Mouse (Mus musculus) testis, adult 2 months (tissue): ENCODE results near the gene Coq6. TPM values are rescaled to one million over a fixed set of nuclear protein-coding genes. Genes with fewer than 3 reads are reported as not detected.

Experiments used
- H3K27ac ChIP-seq: fragments of 200-500 bp; 2 replicates; pipeline ENCODE4 v1.5.1; 2012; ENCODE audit warnings: low read depth, low read length; ENCODE audit not compliant: control insufficient read depth, insufficient read depth
- H3K27me3 ChIP-seq: fragments of 200-500 bp; 2 replicates; pipeline ENCODE4 v1.6.1; 2012; ENCODE audit warnings: mild to moderate bottlenecking, low read length, moderate library complexity; ENCODE audit not compliant: control insufficient read depth, insufficient read depth
- H3K36me3 ChIP-seq: fragments of 200-500 bp; 2 replicates; pipeline ENCODE4 v1.6.1; 2012; ENCODE audit warnings: mild to moderate bottlenecking, low read length; ENCODE audit not compliant: control insufficient read depth, insufficient read depth
- H3K4me1 ChIP-seq: fragments of 200-500 bp; 2 replicates; pipeline ENCODE4 v1.6.1; 2012; ENCODE audit warnings: low read length; ENCODE audit not compliant: control insufficient read depth, insufficient read depth
- H3K4me3 ChIP-seq: fragments of 200-500 bp; 2 replicates; pipeline ENCODE4 v1.5.1; 2012; ENCODE audit warnings: low read depth, mild to moderate bottlenecking, low read length, moderate library complexity, mixed read lengths; ENCODE audit not compliant: control insufficient read depth
- CTCF ChIP-seq: fragments of 200-500 bp; IDR thresholded peaks from 2 replicates; pipeline ENCODE4 v1.5.1; 2012; ENCODE audit warnings: low read depth, mild to moderate bottlenecking, inconsistent platforms, low read length, moderate library complexity; ENCODE audit not compliant: control insufficient read depth, insufficient read depth, insufficient replicate concordance
- POLR2A ChIP-seq: fragments of 200-500 bp; IDR thresholded peaks from 2 replicates; pipeline ENCODE4 v1.6.1; 2012; ENCODE audit warnings: low read depth, mild to moderate bottlenecking, inconsistent platforms, low read length, moderate library complexity; ENCODE audit not compliant: control insufficient read depth
- polyA plus RNA-seq: library from polyadenylated mRNA; depleted of rRNA; stranded (reverse); fragments of >200 nt; gene quantifications from 2 replicates; pipeline ENCODE4 v1.2.3, GENCODE M21; 2012

The Coq6 gene
- polyA plus RNA-seq, 1 experiment: 41.7 TPM

- Histone ChIP-seq H3K4me3 (no peak overlapping the region), H3K4me1 (no peaks in the 10 kb centered on the region), H3K36me3 (no peaks in the 10 kb centered on the region), H3K27ac (no peak overlapping the region), H3K27me3 (no peaks in the 10 kb centered on the region)
- TF ChIP-seq POLR2A (no peak), CTCF (no peak)
Observed at GRCm38 (mm10) chr12:84384644-84385081, 23.2 kb downstream of the Coq6 start.

- TF ChIP-seq POLR2A (no peak), CTCF (no peak)
- H3K27ac ChIP-seq: no peak overlapping the region
Observed at GRCm38 (mm10) chr12:84385408-84385807, 24.0 kb downstream of the Coq6 start.

GRCm38 (mm10) chr12:84388097-84388496 is 26.6 kb downstream of the Coq6 start:
- TF ChIP-seq POLR2A (no peak), CTCF (no peak)

More at GRCm38 (mm10) chr12:84385408-84385807, 24.0 kb downstream of the Coq6 start:
- H3K4me1 ChIP-seq: no peaks in the 10 kb centered on the region
- H3K36me3 ChIP-seq: no peaks in the 10 kb centered on the region
- no peak overlapping the region for H3K4me3 ChIP-seq
- H3K27me3 ChIP-seq: no peaks in the 10 kb centered on the region

DNA sequence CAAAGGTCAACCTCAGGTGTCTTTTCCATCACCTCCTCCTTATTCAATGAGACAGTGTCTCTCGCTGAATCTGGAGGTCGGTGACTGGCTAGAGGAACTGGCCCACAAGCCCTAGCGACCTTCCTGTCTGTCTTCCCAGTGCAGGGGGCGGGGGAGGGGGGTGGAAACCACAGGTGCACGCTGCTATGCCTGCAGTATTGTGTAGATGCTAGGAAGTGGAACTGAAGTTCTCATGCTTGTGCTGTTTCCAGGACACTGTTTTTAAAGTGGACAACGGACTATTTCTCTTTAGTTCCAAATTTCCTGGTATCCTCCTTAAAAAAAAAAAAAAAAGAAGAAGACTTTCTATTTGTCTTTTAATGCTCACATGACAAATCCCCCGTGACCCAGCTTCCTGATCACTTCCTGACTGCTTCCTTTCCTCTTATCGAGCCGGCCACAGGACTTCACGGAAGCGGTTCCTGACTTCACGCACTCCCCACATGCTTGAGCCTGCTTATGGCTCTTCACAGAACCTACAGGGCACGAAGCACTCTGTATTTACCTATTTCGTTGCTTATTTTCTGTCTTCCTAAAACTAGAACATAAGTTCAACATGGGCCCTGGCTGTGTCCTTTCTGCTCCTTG is 27.4 kb downstream of the Coq6 start:
- TF ChIP-seq POLR2A (no peak), CTCF (no peak)
- Histone ChIP-seq H3K4me1 (no peaks in the 10 kb centered on the region), H3K4me3 (no peak overlapping the region), H3K36me3 (no peaks in the 10 kb centered on the region; the same call in 1 of the 2 replicates), H3K27me3 (no peaks in the 10 kb centered on the region), H3K27ac (no peak overlapping the region)

More at GRCm38 (mm10) chr12:84388097-84388496, 26.6 kb downstream of the Coq6 start:
- no peaks in the 10 kb centered on the region for H3K4me1 ChIP-seq
- no peak overlapping the region for H3K4me3 ChIP-seq
- no peaks in the 10 kb centered on the region for H3K27me3 ChIP-seq
- no peak overlapping the region for H3K27ac ChIP-seq
- no peaks in the 10 kb centered on the region for H3K36me3 ChIP-seq

DNA sequence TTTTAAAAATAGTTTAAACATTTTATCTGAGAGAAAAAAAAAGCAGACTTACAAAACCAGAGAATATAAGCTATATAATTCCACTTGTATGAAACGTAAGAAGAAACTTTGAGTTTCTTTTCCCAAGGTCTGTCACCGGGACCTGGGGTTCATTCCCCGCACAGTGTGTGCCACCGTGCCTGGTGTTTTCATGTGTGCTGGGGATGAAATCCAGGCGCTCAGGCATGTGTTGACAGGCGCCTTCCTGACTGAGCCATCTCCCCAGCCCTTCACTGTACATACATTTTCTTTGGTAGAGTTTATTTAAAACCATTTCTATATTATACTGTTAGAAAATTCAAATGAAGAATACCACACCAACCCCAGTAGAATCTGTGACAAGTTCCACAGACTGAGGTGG is 28.9 kb downstream of the Coq6 start:
- Histone ChIP-seq H3K4me1 (no peaks in the 10 kb centered on the region), H3K4me3 (no peak overlapping the region), H3K27me3 (no peaks in the 10 kb centered on the region), H3K27ac (no peak overlapping the region), H3K36me3 (no peaks in the 10 kb centered on the region; the same call in 1 of the 2 replicates)
- TF ChIP-seq CTCF (no peak), POLR2A (no peak)

- H3K4me3 ChIP-seq: no peak overlapping the region
- no peak for TF ChIP-seq POLR2A
- no peak for TF ChIP-seq CTCF
- no peaks in the 10 kb centered on the region for H3K27me3 ChIP-seq
- no peak overlapping the region for H3K27ac ChIP-seq
- no peaks in the 10 kb centered on the region; the same call in 1 of the 2 replicates for H3K36me3 ChIP-seq
- H3K4me1 ChIP-seq: no peaks in the 10 kb centered on the region
Observed at GRCm38 (mm10) chr12:84392681-84393080, 31.2 kb downstream of the Coq6 start.

GRCm38 (mm10) chr12:84393847-84394246 is 32.4 kb downstream of the Coq6 start:
- Histone ChIP-seq H3K36me3 (no peaks in the 10 kb centered on the region; the same call in 1 of the 2 replicates), H3K4me3 (no peak overlapping the region), H3K4me1 (no peaks in the 10 kb centered on the region), H3K27me3 (no peaks in the 10 kb centered on the region), H3K27ac (no peak overlapping the region)
- TF ChIP-seq POLR2A (no peak), CTCF (no peak)
